Mouse (Mus musculus) forebrain, postnatal 0 days (tissue): Measurements from ENCODE around the gene Aar2. TPM values are rescaled to one million over a fixed set of nuclear protein-coding genes. Genes with fewer than 3 reads are reported as not detected.

Experiments
- ATAC-seq: fragments of 200-750 bp; cut with Nextera tagmentation; 2 replicates; pipeline ENCODE4 v1.8.0; 2017; ENCODE audit warnings: mild to moderate bottlenecking, moderate library complexity
- DNase-seq: peaks from one replicate; pipeline ENCODE4 v3.0.0-alpha.2; 2015
- H3K27ac ChIP-seq: fragments of 300-500 bp; sonication (generic); 2 replicates; pipeline ENCODE4 v1.5.1; 2014; ENCODE audit warnings: low read depth, mild to moderate bottlenecking, antibody characterized with exemption, low read length, moderate library complexity, mixed read lengths
- H3K27me3 ChIP-seq: fragments of 300-500 bp; sonication (generic); 2 replicates; pipeline ENCODE4 v1.6.1; 2014; ENCODE audit warnings: mild to moderate bottlenecking, low read length, mixed read lengths; ENCODE audit not compliant: insufficient read depth
- H3K36me3 ChIP-seq: fragments of 300-500 bp; sonication (generic); 2 replicates; pipeline ENCODE4 v1.6.1; 2014; ENCODE audit warnings: mild to moderate bottlenecking, moderate library complexity; ENCODE audit not compliant: insufficient read depth
- H3K4me1 ChIP-seq: fragments of 300-500 bp; sonication (generic); 2 replicates; pipeline ENCODE4 v1.6.1; 2014; ENCODE audit warnings: antibody characterized with exemption; ENCODE audit not compliant: insufficient read depth
- H3K4me2 ChIP-seq: fragments of 300-500 bp; sonication (generic); 2 replicates; pipeline ENCODE4 v1.6.1; 2014; ENCODE audit warnings: low read depth, mild to moderate bottlenecking, moderate library complexity
- H3K4me3 ChIP-seq: fragments of 300-500 bp; sonication (generic); 2 replicates; pipeline ENCODE4 v1.5.1; 2014; ENCODE audit warnings: low read depth, low read length, mixed read lengths
- H3K9ac ChIP-seq: fragments of 300-500 bp; sonication (generic); 2 replicates; pipeline ENCODE4 v1.6.1; 2014; ENCODE audit warnings: mild to moderate bottlenecking
- H3K9me3 ChIP-seq: fragments of 300-500 bp; sonication (generic); 2 replicates; pipeline ENCODE4 v1.6.1; 2016; ENCODE audit warnings: low read length
- CTCF ChIP-seq: sonication (generic); IDR thresholded peaks from 2 replicates; pipeline ENCODE4 v1.5.1; 2016; ENCODE audit warnings: antibody characterized with exemption, control low read depth, low read depth
- WGBS: fragments of 180-500 bp; shearing (Covaris S2); extraction: QIAGEN DNeasy Blood & Tissue Kit; methylation state at CpG from one replicate; pipeline ENCODE4 v1.1.7; 2014; 5-methylcytosine and 5-hydroxymethylcytosine counted together
- polyA plus RNA-seq: library from polyadenylated mRNA; unstranded; fragments of >200 nt; fragmentation: Nextera tagmentation; extraction: Ambion mirVana; gene quantifications from 2 replicates; pipeline ENCODE4 v1.2.1, GENCODE M21; 2015
- total RNA-seq: library from RNA; depleted of rRNA; stranded (reverse); fragments of >200 nt; gene quantifications from 2 replicates; pipeline ENCODE4 v1.2.3, GENCODE M21; 2014

Aar2 gene
- total and polyA plus RNA-seq, 2 experiments from 2014 or later, result 43.7 to 50.1 TPM

DNA sequence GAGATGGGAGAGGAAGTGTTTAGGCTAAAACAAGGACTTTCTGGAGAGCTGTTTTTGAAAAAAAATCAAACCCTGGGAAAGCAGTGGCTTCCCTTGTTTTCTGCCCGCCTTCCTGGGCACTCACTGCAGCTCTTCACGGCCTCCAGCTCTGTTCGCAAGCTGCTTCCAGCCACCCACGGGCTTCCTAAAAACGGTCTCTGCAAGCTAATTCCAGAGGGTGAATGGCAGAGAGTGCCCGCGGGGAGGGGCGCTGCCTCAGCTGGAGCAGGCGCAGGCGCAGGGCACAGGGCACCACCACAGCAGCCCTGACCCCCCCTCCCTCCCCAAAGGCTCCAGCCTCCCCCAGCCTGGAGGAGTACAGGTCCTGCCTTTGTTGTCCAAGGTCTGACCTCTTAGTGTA is 33.9 kb downstream of the Aar2 start:
- no peak overlapping the region for H3K4me3 ChIP-seq
- no peaks in the 10 kb centered on the region for H3K9me3 ChIP-seq
- H3K36me3 ChIP-seq, result no peaks in the 10 kb centered on the region
- ATAC-seq (peak; percentile 46), DNase-seq (peak; percentile 40)
- no peak overlapping the region for H3K27ac ChIP-seq
- no peaks in the 10 kb centered on the region for H3K27me3 ChIP-seq
- WGBS, result 47% methylated on average over 10 of the region's 10 CpGs
- no peak overlapping the region for H3K9ac ChIP-seq
- TF ChIP-seq CTCF, result no peak
- no peak overlapping the region for H3K4me2 ChIP-seq
- H3K4me1 ChIP-seq, result peaks cover 14% of the 10 kb centered on the region

DNA sequence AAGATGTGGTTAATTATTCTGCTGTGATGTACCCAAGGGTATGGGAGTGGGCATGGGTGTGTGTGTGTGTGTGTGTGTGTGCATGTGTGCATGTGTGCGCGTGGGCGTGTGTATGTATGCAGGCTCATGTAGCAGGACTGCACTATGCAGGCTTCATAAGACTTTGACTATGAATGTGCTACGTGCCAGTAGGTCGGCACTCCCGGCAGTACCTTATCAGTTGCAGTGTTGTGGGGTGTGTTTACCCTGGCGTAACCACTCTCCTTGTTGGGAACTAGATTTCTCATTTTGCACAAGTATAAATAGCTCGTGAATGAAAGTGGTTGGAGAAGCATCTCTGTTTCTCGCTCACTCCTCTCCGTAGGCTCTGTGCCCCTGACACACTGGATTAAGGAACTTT is 35.5 kb downstream of the Aar2 start:
- Histone ChIP-seq H3K9ac (no peak overlapping the region), H3K4me1 (peaks cover 14% of the 10 kb centered on the region), H3K9me3 (no peaks in the 10 kb centered on the region), H3K4me3 (no peak overlapping the region), H3K27me3 (no peaks in the 10 kb centered on the region), H3K36me3 (no peaks in the 10 kb centered on the region), H3K4me2 (no peak overlapping the region), H3K27ac (no peak overlapping the region)
- DNase-seq (no peak), ATAC-seq (no peak)
- WGBS, result 88% methylated on average over 10 of the region's 10 CpGs
- no peak for TF ChIP-seq CTCF

DNA sequence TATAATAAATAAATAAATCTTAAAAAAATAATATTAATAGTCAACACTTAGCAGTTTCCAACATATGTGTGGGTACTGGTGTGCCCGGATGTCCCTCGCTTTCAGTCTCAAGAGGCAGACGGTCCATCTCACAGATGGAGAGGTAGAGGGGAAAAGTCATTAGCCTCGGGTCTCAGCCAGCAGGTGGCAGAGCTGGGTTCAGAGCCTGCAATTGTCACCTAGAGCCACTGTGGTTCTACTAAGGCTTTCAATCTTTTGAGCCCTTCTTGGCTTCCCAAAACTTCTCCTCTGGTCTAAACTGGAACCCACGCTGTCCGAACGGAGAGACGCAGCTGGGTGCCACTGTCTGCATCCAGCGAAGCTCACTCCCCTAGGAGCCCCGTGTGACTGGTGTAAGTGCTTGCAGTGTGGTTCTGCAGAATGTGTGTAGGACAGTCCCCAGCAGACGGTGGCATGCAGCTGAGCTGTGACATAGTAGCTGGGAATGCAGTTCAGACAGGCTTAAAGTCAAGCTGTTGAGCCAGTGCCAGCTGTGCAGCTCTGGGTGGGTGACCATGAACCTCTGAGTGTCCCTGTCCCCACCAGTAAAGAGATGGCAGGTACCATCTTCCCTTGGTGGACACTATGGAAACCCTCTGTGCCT is 36.9 kb downstream of the Aar2 start:
- Histone ChIP-seq H3K27me3 (no peaks in the 10 kb centered on the region), H3K4me1 (peaks cover 14% of the 10 kb centered on the region), H3K4me2 (peak overlapping the region; percentile 47; the same call in 1 of the 2 replicates), H3K4me3 (no peak overlapping the region), H3K36me3 (no peaks in the 10 kb centered on the region), H3K9ac (no peak overlapping the region), H3K27ac (0 out of 2 replicates have a peak overlapping the region, but pooled peaks have one; percentile 35), H3K9me3 (no peaks in the 10 kb centered on the region)
- peak; percentile 33 for DNase-seq
- 58% methylated on average over 11 of the region's 11 CpGs for WGBS
- TF ChIP-seq CTCF, result peak; percentile 54
- peak; percentile 53 for ATAC-seq

DNA sequence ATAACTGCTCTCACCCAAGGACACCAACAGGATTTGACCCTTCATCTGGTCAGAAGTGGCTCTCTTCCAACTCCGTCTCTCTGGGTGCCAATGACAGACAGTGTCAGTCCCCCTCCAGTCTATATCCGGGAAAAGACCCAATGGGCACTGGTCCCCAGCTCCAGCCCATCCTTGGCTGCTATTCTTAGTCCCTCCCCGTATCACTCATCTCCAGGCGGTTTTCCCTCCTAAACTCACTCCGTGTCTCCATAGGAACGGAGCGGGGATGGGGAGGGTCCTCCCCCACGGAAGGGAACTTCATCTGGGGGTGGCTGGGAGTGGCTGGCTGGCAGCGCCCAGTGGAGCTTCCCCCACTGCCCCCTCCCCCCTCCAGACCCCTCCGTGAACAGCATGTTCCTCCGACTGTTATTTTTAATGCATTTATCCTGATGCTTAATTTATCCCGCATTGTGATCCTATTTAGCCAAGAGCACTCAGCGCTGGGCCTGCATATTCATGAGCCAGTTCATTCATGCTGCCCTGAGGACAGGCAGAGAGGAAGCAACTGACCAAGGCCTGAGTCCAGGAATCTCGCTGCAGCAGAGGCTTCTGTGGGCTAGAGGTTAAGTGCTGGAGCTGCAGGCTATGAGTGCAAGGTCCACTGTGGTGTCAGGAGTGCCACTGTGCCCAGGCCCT is 37.5 kb downstream of the Aar2 start:
- DNase-seq, result peak; percentile 71
- Histone ChIP-seq H3K4me2 (peak overlapping the region; percentile 47), H3K4me1 (peaks cover 14% of the 10 kb centered on the region), H3K9me3 (no peaks in the 10 kb centered on the region), H3K27me3 (no peaks in the 10 kb centered on the region), H3K27ac (peak overlapping the region; percentile 35; the same call in 1 of the 2 replicates), H3K9ac (peak overlapping the region; percentile 18; the same call in 1 of the 2 replicates), H3K4me3 (no peak overlapping the region), H3K36me3 (no peaks in the 10 kb centered on the region)
- TF ChIP-seq CTCF, result no peak
- 6% methylated on average over 14 of the region's 14 CpGs for WGBS
- ATAC-seq, result peak; percentile 73

DNA sequence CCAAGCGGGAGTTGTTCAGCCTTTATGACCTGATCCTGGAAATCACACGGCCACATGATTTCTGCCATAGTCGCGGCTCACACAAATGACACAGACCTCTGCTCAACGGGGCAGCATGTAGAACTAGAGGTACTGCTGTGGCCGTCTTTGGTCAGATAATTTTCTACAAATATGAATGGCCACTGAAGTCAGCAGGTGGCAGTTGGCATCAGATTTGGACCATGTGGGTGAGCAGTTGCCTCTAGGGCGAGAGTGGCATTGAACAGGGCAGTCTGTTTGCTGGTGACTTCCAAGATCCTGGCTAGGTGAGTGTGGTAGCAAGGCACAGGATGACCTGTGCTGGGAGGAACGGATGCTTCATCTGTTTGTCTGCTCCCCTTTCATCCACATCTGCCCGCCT is 42.1 kb downstream of the Aar2 start:
- no peak overlapping the region for H3K4me3 ChIP-seq
- DNase-seq, result no peak
- no peak for TF ChIP-seq CTCF
- 90% methylated on average over 9 of the region's 9 CpGs for WGBS
- H3K27me3 ChIP-seq, result no peaks in the 10 kb centered on the region
- H3K27ac ChIP-seq, result no peak overlapping the region
- no peaks in the 10 kb centered on the region for H3K9me3 ChIP-seq
- no peaks in the 10 kb centered on the region for H3K36me3 ChIP-seq
- H3K4me1 ChIP-seq, result peaks cover 10% of the 10 kb centered on the region
- ATAC-seq, result no peak
- no peak overlapping the region for H3K4me2 ChIP-seq
- no peak overlapping the region for H3K9ac ChIP-seq

DNA sequence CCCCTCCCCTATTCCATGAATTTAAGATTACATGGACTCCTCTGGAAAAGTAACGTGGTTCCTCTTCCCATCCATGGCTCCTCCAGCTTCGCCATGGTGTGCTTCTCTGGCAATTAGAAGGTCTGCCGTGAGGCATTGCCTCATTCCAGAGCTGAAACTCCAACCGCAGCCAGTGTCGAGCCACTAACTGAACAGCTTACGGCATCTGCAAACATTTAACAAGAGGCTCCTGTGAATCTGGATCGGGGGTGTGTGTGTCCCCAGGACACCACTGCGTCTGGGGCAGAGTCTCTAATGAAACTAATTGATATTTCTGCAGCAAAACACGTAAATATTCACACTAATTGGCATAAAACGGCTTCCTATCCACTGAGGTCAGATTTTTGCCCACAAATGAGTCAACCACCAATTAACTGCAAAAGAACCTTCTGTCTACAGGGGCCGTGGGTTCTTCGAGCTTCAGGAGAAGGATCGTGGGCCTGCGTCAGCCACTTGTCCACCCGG is 47.7 kb downstream of the Aar2 start:
- TF ChIP-seq CTCF, result no peak
- DNase-seq (no peak), ATAC-seq (no peak)
- no peaks in the 10 kb centered on the region for H3K36me3 ChIP-seq
- H3K4me1 ChIP-seq, result no peaks in the 10 kb centered on the region
- WGBS, result 44% methylated on average over 15 of the region's 15 CpGs
- no peak overlapping the region for H3K27ac ChIP-seq
- H3K4me3 ChIP-seq, result no peak overlapping the region
- H3K27me3 ChIP-seq, result no peaks in the 10 kb centered on the region
- H3K9me3 ChIP-seq, result no peaks in the 10 kb centered on the region
- H3K4me2 ChIP-seq, result no peak overlapping the region
- no peak overlapping the region for H3K9ac ChIP-seq

DNA sequence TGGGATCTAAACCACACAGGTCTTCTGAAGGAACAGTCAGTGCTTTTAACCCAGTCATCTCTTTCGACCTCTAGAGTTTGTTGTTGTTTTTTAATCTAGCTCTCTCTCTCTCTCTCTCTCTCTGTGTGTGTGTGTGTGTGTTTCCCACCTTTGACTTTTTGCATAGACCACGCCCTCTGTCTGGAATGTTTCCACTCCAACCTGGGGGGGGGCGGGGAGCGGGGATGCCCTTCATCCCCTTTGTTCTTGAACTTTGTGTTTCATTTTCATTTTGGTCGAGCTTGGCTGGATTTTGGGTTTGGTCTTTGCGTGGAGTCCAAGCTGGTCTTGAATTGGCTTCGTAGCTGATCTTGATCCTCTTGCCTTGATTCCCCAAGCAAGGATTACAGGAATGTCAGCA is 55.2 kb downstream of the Aar2 start:
- no peaks in the 10 kb centered on the region for H3K36me3 ChIP-seq
- H3K27ac ChIP-seq, result no peak overlapping the region
- DNase-seq (no peak), ATAC-seq (no peak)
- H3K4me1 ChIP-seq, result no peaks in the 10 kb centered on the region
- 81% methylated on average over 7 of the region's 7 CpGs for whole genome bisulfite sequencing
- no peak overlapping the region for H3K9ac ChIP-seq
- H3K27me3 ChIP-seq, result no peaks in the 10 kb centered on the region
- H3K9me3 ChIP-seq, result no peaks in the 10 kb centered on the region
- no peak overlapping the region for H3K4me3 ChIP-seq
- H3K4me2 ChIP-seq, result no peak overlapping the region
- no peak for TF ChIP-seq CTCF
